Mouse (Mus musculus) right cerebral cortex, postnatal 10 days (tissue): ENCODE data around the gene Farsb.

Experiments
- DNase-seq, 2 experiments: peaks; one replicate each; pipeline ENCODE4 v3.0.0; 2021; ENCODE audit warnings: low spot score in 2 of 2

Farsb gene

DNA sequence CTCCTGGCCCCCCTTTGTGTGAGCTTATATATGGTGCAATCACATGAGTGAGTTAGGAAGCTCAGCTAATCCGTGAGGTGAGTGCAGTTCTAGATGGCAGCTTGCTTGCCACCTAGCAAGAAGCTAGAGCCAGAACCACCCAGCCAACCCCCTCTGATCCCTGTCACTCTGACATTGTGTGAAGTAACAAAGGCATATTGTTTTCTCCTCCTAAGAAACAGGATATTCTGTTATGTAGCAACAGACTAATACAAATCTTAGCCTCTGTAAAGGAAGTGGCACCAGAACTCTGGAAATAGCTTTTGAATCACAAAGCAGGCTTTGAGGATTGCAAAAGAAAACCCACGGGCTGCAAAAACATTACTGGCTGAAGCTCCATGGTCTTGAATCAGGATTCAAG is 4.3 kb downstream of the Farsb start:
- no peak for DNase-seq

- no peak for DNase-seq
Observed at GRCm38 (mm10) chr1:78483430-78483829, 5.3 kb downstream of the Farsb start.

- DNase-seq = no peak
Observed at GRCm38 (mm10) chr1:78472441-78472840, 16.3 kb downstream of the Farsb start.

DNA sequence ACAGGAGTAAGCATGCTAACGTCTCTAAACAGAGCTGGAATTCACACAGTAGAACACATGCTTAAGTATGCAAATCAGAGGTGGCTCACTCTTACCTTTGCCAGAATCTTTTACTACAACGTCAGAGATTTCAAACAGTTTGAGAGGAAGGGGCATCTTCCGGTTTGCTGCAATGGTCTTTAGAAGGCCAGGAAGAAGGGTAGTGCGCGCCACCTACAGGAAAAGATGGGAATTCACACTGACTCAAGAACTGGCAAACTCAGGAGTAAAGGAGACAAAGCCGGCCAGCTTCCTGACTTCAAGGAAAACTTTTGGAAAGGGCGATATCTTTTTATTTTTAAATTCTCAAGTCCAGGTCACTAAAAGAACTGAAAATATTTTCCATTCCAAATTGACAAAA is 34.0 kb downstream of the Farsb start:
- peak; percentile 57 to 67 for DNase-seq

DNA sequence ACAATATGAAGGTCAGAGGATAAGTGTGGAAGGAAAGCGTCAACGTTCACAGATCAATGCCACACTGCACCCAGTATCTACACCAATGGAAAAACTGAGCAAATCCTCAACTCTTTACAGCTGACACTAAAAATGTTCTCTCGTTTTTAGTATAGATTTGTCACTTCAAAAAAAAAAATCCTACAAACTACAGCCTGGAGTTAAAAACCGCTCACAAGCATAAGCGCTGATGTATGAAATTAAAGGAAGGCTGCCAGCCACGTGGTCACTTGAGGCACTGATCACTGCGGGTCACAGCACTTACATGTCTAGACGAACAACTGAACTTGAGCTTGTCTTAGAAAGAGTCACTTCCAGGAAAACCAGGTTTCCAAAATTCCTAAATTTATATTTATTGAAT is 34.8 kb downstream of the Farsb start:
- no peak for DNase-seq

GRCm38 (mm10) chr1:78452544-78452943 is 36.2 kb downstream of the Farsb start:
- DNase-seq = no peak

DNA sequence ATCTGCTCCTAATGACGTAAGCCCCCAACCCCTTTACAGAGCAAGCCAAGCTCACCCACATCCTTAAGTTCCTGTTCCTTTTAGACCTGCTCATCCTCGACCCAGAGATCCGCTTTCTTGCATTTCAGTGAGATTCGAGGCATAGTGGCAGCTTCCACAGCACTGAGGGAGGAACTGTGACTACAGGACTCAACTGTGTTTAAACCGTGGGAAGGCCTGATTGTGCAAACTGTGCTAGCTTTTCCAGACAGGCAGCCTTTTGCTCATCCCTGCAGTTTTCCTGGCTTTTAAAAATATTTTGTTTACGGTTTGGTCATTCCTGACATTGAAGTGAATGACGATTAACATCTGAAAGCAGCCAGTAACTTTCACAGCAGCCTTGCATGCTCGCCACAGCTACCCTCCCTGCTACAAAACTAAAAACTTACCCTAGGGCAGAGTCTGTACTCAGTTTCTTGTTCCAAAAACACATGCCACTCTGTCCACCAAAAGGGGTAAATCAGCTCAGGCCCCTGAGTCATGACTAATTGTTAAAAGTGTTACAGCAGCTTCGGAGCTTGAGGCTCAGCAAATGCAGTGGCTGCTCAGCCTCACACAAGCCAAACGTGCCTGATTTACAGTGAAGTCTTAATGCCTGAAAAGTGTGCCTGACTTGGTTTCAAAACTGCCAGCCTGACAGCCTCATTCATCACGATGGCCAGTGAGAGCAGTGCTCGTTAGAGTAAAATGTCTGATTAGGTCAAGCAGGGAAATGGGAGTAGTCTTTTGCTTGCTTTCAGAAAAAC is 37.4 kb downstream of the Farsb start:
- DNase-seq = no peak

DNA sequence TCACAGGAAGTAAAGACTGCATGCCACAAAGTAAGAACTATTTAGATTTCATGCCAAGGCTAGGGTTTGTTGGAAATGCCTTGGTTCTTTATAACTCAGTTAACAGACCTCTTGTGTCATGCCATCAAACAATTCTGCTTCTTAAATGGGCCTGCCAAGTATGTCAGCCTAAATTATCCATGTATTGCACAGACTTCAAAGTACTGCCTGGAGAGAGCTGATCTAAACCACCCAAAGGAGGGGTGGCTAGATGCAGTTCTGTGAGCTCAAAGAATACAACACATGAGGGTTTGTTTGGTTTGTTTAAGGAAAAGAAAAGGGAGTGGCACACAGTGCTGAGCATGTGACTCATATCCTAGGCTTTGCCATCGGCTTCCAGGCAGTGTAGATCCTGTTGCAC is 40.6 kb downstream of the Farsb start:
- no peak for DNase-seq

- DNase-seq = no peak
Observed at GRCm38 (mm10) chr1:78446742-78447141, 42.0 kb downstream of the Farsb start.

DNA sequence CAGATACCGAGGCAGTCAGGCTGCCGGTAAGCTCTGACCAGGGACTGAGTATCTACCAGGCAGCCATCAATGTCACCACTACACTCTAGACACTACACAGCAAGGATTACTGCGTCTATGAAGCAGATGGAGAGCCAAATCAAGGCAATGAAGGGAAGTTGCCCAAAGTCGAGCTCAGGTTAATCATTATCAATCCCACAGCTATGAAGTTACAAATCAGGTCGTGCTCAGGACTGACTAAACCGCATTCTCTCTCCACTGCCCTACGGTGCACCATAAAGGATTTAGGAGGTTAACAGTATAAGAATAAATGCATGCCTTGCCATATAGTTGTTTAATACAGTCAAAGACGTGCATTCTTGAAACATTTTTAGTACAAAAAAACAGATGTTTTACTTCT is 42.5 kb downstream of the Farsb start:
- no peak for DNase-seq

- no peak for DNase-seq
Observed at GRCm38 (mm10) chr1:78443056-78443455, 45.6 kb downstream of the Farsb start.

DNA sequence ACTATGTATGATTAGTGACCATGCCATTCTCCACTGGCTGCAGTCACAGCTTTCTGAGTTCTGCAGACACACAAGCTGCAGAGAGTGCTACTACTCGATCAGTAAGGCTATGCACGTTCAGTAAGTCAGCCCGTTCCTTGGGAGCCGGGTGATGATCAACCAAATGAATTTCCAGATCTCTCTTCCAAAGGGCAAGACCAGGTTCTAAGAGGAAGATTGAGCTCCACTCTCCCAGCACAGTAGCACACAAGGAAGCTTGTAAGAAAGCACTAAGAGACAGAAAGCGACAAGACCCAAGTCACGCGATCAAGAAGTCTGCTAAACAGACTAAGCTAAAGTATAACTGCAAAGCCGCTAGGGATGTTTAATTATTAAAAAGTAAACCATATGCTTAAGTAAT is 48.0 kb downstream of the Farsb start:
- DNase-seq = no peak

- no peak for DNase-seq
Observed at GRCm38 (mm10) chr1:78437150-78437549, 51.5 kb downstream of the Farsb start.

GRCm38 (mm10) chr1:78436445-78436844 is 52.3 kb downstream of the Farsb start:
- no peak for DNase-seq

DNA sequence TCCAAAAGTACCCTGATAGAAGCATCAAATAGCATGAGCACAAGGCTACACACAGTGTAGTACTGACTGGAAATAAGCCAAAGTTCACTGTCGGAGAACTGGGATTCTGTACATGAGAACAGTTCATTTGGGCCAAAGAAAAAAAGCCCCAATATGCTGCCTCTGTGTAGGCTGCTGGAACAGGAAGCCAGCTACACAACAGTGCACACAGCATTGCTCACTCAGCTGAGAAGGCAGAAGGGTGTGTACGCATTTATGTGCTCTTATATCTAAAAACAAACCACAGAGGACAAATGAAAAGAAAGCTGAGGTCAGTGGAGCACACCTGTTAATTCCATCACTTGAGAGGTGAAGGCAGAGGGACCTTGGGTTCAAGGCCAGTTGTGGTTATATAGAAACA is 52.7 kb downstream of the Farsb start:
- DNase-seq = no peak

- no peak for DNase-seq
Observed at GRCm38 (mm10) chr1:78433472-78433871, 55.2 kb downstream of the Farsb start.

- no peak for DNase-seq
Observed at GRCm38 (mm10) chr1:78428851-78429250, 59.8 kb downstream of the Farsb start.

- DNase-seq = no peak
Observed at GRCm38 (mm10) chr1:78426841-78427240, 61.9 kb downstream of the Farsb start.

DNA sequence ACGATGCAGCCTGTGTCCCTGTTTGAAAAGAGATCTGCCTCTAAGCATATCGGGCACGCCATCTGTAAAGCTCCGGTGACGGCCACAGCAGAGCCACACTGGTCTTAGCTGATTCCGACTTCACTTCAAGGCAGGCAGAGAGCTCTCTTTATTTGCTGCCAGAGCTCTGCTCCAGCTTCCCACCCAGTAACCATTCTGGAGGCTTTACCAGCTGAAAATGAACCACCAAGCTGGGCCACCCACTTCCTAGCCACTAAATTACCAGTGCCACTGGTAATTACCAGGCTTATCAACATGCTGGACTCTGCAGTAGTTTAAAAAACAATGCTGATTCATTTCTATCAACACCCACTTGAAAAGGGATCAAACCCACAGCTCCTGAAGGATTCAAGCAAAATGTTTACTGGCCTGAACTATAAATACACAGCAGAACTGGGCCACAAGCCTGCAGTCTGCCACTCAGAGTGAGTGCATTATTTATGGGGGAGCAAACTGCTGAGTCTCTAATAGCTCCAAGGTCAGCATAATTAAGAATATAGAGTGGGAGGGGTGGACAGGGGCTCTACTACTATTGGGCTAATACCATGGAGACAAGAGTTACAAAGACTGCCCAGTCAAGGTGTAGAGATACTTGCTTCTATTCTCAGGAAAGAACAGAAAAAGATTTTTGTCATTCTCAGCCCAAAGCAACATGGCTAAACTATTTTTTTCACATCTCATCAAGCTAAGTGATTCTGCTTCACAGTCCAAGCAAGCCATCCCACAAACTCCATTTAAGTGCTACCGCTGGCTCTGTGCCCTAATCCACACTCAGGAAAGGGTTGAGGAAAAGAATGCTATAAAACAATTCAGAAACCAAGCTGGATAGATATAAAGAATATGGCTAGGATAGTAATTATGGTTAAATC is 62.6 kb downstream of the Farsb start:
- peak; percentile 58 to 69 for DNase-seq

GRCm38 (mm10) chr1:78425309-78425708 is 63.4 kb downstream of the Farsb start:
- DNase-seq = no peak

DNA sequence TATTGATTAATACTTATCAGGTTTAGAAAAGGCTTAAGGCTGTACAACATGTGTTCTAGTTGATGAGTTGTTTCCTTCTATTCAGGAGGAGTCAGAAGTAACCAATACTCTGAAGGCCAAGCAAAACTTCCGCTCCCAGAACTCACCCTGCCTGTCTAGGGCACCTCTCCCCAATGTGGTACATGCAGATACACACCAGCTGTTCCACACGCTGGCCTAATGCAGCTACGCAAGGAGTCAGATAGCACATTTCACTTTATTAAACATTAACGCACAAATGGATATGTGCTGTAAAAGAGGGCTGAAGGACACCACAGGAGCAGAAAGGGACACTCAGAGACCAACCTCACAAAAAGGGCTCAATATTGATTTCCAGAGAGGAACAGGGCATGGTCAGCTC is 63.8 kb downstream of the Farsb start:
- no peak for DNase-seq

DNA sequence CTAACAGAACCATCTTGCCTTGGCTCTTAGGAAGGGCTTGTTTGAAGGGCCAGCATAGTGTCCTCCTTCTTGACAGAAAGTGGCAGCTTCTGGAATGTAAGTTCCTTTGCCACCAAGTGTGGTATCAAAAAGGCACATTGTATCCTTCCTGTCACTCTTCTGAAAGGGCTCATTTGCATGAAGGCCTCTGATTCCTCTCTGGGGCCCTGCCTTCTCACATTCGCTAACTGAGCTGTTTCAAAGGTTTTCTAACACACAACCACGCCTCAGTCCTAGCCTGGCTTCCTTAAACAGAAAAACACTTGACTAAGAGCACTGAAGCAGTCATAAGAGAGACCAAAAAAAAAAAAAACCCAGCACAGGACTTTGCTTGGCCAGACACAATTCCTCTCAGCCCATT is 66.1 kb downstream of the Farsb start:
- no peak for DNase-seq

GRCm38 (mm10) chr1:78421749-78422148 is 66.9 kb downstream of the Farsb start:
- DNase-seq = no peak
